Mouse (Mus musculus): Measurements from ENCODE around the gene Nup188.

DNA sequence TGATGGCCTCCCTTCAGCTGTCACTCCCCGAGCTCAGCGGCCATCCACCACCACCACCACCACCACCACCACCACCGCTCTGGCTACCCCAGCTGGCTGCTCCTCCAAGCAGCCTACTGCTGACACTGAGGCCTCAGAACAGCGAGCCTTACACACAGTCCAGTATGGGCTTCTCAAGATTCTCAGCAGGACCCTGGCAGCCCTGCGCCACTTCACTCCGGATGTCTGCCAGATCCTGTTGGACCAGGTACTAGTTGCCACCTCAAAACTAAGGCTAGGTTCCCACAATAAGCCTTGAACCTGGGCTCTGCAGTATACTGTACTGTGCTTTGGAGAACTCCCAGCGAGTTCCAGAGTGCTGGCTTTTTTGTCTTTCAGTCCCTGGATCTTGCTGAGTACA is 56.3 kb downstream of the Nup188 start:
- TF ChIP-seq NANOG (IDR thresholded peaks at IDR 0.05; ENCODE audit: borderline replicate concordance, low read length) (no peak), CTCF (conservative IDR thresholded peaks at IDR 0.05; ENCODE audit: low read length) (no peak)

Measured in E14TG2a.4 (cell line).